Comparison of ENCODE assay signal across 8 mouse cellular contexts in the genomic region with DNA sequence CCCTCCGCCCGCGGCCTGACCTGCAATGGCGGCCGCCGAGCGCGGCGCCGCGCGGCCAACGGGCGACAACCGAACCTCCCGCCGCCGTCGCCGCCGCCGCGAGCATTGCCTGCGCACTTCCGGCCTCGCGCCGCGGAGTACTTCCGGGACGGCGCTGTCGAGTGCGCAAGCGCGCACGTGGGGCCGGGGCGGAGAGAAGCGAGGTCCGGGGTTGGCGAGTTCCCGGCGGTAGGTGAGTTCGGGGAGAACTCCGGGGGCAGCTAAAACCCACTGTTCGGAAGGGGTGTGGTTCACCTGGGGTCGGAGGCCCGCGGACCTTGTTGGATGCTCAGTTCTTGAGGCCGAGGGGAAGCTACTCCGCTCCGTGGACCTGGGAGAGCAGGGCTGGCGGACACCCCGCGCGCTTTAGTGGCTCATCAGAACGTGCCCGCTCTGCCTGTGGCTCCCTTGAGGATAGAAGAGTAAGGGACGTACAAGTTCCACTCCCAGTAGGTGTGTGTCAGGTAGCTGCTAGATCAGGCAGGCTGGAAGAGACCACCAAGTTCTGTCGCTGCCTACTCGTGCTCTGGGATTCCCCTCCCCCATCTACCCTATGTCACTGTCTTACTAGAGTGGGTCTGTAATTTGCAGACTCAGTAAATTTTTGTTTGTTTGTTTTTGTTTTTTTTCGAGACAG. TPM values are rescaled to one million over a fixed set of nuclear protein-coding genes. Genes with fewer than 3 reads are reported as not detected.
DNase-seq lines count a peak whose midpoint lies in the region; ATAC-seq and TF ChIP-seq lines count a peak whose summit lies in the region.

TSS of gene Utp4 (plus strand) at position 156 of the 676 bp plus-strand sequence.

- no peaks in the 10 kb centered on the region for H3K9me3 ChIP-seq in MEL (replicated peaks; ENCODE audit: insufficient read depth, low read length)
- no peaks in the 10 kb centered on the region for H3K9me3 ChIP-seq in forebrain, embryonic 14.5 days (replicated peaks; ENCODE audit: control insufficient read depth, low read length)
- H3K9me3 ChIP-seq in neural tube, embryonic 15.5 days (replicated peaks): no peaks in the 10 kb centered on the region

- DNase-seq in MEL (ENCODE audit: low read depth, low spot score): peak; percentile 90
- peak; percentile 79 for DNase-seq in cerebellum, adult 11 months
- DNase-seq in forebrain, embryonic 14.5 days (ENCODE audit: low spot score): peak; percentile 91
- DNase-seq in heart, postnatal 10 days: peak; percentile 90 to 91
- peak; percentile 57 for DNase-seq in large intestine, adult 2 months (ENCODE audit: low read depth, low spot score)
- DNase-seq in lung, adult 2 months: peak; percentile 88
- peak; percentile 92 for DNase-seq in testis, postnatal 10 days (ENCODE audit: low spot score)

- H3K79me2 ChIP-seq in MEL (ENCODE audit: control insufficient read depth, insufficient read depth, low read length, poor library complexity): peaks cover 70% of the 10 kb centered on the region

- intact Hi-C loops in heart, postnatal 10 days (cut with DNase I): no loop called here

- H3K9ac ChIP-seq in MEL (ENCODE audit: control insufficient read depth, low read depth, low read length, poor library complexity, severe bottlenecking): peak within 1 kb of the TSS; percentile 95
- H3K9ac ChIP-seq in forebrain, embryonic 14.5 days (ENCODE audit: low read length): peak within 1 kb of the TSS; percentile 96
- peak within 1 kb of the TSS; percentile 92 for H3K9ac ChIP-seq in neural tube, embryonic 15.5 days (replicated peaks)

- H3K36me3 ChIP-seq in MEL (ENCODE audit: control insufficient read depth in 1 of 2, insufficient read depth in 2 of 2, low read length in 2 of 2): peaks cover 26 to 38% of the 10 kb centered on the region in 2 experiments
- peaks cover 27% of the 10 kb centered on the region for H3K36me3 ChIP-seq in forebrain, embryonic 14.5 days (ENCODE audit: control insufficient read depth, insufficient read depth, low read length)
- H3K36me3 ChIP-seq in neural tube, embryonic 15.5 days: peaks cover 25% of the 10 kb centered on the region

- H3K4me1 ChIP-seq in MEL (ENCODE audit: control insufficient read depth in 1 of 2, insufficient read depth in 2 of 2, low read length in 2 of 2): peaks cover 8 to 12% of the 10 kb centered on the region in 2 experiments
- H3K4me1 ChIP-seq in forebrain, embryonic 14.5 days (ENCODE audit: control insufficient read depth, insufficient read depth, low read length): peaks cover 12% of the 10 kb centered on the region; the same call in 1 of the 2 replicates
- 0 out of 2 replicates have a peak, but pooled peaks cover 3% of the 10 kb centered on the region for H3K4me1 ChIP-seq in lung, adult 2 months (ENCODE audit: control insufficient read depth, insufficient read depth, low read length)
- H3K4me1 ChIP-seq in neural tube, embryonic 15.5 days: peaks cover 26% of the 10 kb centered on the region

- H3K4me3 ChIP-seq in MEL (ENCODE audit: control insufficient read depth in 1 of 2, insufficient read depth in 1 of 2, low read depth in 2 of 2, low read length in 2 of 2): peak within 1 kb of the TSS; percentile 74 to 98
- peak within 1 kb of the TSS; percentile 92 for H3K4me3 ChIP-seq in forebrain, embryonic 14.5 days (ENCODE audit: low read depth, low read length)
- peak within 1 kb of the TSS; percentile 88 for H3K4me3 ChIP-seq in lung, adult 2 months (replicated peaks; ENCODE audit: extremely low read depth, low read depth, low read length)
- H3K4me3 ChIP-seq in neural tube, embryonic 15.5 days (replicated peaks): peak within 1 kb of the TSS; percentile 96

- H3K27ac ChIP-seq in MEL (ENCODE audit: control insufficient read depth, low read depth, low read length): peak within 1 kb of the TSS; percentile 88
- H3K27ac ChIP-seq in forebrain, embryonic 14.5 days (ENCODE audit: low read depth, low read length): peak within 1 kb of the TSS; percentile 95
- H3K27ac ChIP-seq in neural tube, embryonic 15.5 days (replicated peaks): peak within 1 kb of the TSS; percentile 94

- TF ChIP-seq RAD21 in MEL (IDR thresholded peaks at IDR 0.05; ENCODE audit: low read depth, low read length): no peak

- no peak for TF ChIP-seq EP300 in MEL (IDR thresholded peaks at IDR 0.05; ENCODE audit: low read depth in 1 of 2, low read length in 2 of 2)

- ATAC-seq in forebrain, embryonic 14.5 days: peak; percentile 96
- peak; percentile 95 for ATAC-seq in neural tube, embryonic 15.5 days (ENCODE audit: low FRiP score)

- WGBS in forebrain, embryonic 14.5 days: under 1% methylated on average over 58 of the region's 63 CpGs
- 1% methylated on average over 63 of the region's 63 CpGs for WGBS in large intestine, adult 2 months
- WGBS in lung, adult 2 months: 1% methylated on average over 63 of the region's 63 CpGs
- under 1% methylated on average over 63 of the region's 63 CpGs for WGBS in neural tube, embryonic 15.5 days

- peak; percentile 91 to 93 for TF ChIP-seq POLR2A in MEL (IDR thresholded peaks at IDR 0.05; ENCODE audit: control insufficient read depth in 1 of 2, insufficient read depth in 1 of 2, low read depth in 1 of 2, low read length in 2 of 2, poor library complexity in 1 of 2)
- TF ChIP-seq POLR2A in lung, adult 2 months (IDR thresholded peaks at IDR 0.05; ENCODE audit: borderline replicate concordance, extremely low read depth, low read depth, low read length): peak; percentile 58; the same call in 1 of the 2 replicates

- H3K27me3 ChIP-seq in MEL (ENCODE audit: control insufficient read depth in 1 of 2, insufficient read depth in 2 of 2, low read length in 2 of 2): no peaks in the 10 kb centered on the region
- H3K27me3 ChIP-seq in forebrain, embryonic 14.5 days (replicated peaks; ENCODE audit: control insufficient read depth, insufficient read depth, low read length): no peaks in the 10 kb centered on the region
- no peaks in the 10 kb centered on the region for H3K27me3 ChIP-seq in neural tube, embryonic 15.5 days (replicated peaks)

- no peak for TF ChIP-seq CTCF in MEL (IDR thresholded peaks at IDR 0.05 in 2 of 3, conservative IDR thresholded peaks at IDR 0.05 in 1 of 3; ENCODE audit: control insufficient read depth in 1 of 3, insufficient read depth in 1 of 3, low read depth in 2 of 3, low read length in 3 of 3, poor library complexity in 1 of 3, severe bottlenecking in 1 of 3)
- no peak for TF ChIP-seq CTCF in lung, adult 2 months (IDR thresholded peaks at IDR 0.05; ENCODE audit: insufficient read depth, low read length)

- H3K4me2 ChIP-seq in forebrain, embryonic 14.5 days (ENCODE audit: low read length): peak within 1 kb of the TSS; percentile 74
- peak within 1 kb of the TSS; percentile 80 for H3K4me2 ChIP-seq in neural tube, embryonic 15.5 days

TF ChIP-seq in MEL, 35 proteins besides CTCF, POLR2A, EP300 and RAD21 (continues in another document):
- TF ChIP-seq GATA1 (IDR thresholded peaks at IDR 0.05; ENCODE audit: low read depth, low read length) (no peak), MYC (IDR thresholded peaks at IDR 0.05; ENCODE audit: low read depth, low read length) (peak; percentile 95), NELFE (IDR thresholded peaks at IDR 0.05; ENCODE audit: low read depth, low read length) (peak; percentile 95), MAX (IDR thresholded peaks at IDR 0.05; ENCODE audit: low read length) (peak; percentile 79), TAL1 (IDR thresholded peaks at IDR 0.05; ENCODE audit: low read length) (no peak), HCFC1 (IDR thresholded peaks at IDR 0.05; ENCODE audit: low read depth, low read length) (peak; percentile 84), RCOR1 (IDR thresholded peaks at IDR 0.05; ENCODE audit: low read depth, low read length) (no peak), ZMIZ1 (IDR thresholded peaks at IDR 0.05; ENCODE audit: low read depth, low read length) (peak; percentile 79), MEF2A (IDR thresholded peaks at IDR 0.05; ENCODE audit: extremely low read depth, insufficient replicate concordance, low read depth, low read length, poor library complexity, severe bottlenecking) (no peak), UBTF (IDR thresholded peaks at IDR 0.05; ENCODE audit: borderline replicate concordance, insufficient read depth, low read depth, low read length) (no peak), POLR2AphosphoS5 (IDR thresholded peaks at IDR 0.05; ENCODE audit: borderline replicate concordance, low read depth, low read length) (no peak), E2F4 (IDR thresholded peaks at IDR 0.05; ENCODE audit: borderline replicate concordance, low read depth, low read length) (no peak), MXI1 (IDR thresholded peaks at IDR 0.05; ENCODE audit: low read depth, low read length) (peak; percentile 96), MYB (IDR thresholded peaks at IDR 0.05; ENCODE audit: low read depth, low read length) (peak; percentile 62; the same call in 1 of the 2 replicates), ZKSCAN1 (IDR thresholded peaks at IDR 0.05; ENCODE audit: low read depth, low read length) (no peak), MAZ (IDR thresholded peaks at IDR 0.05; ENCODE audit: low read depth, low read length) (no peak), ZC3H11A (IDR thresholded peaks at IDR 0.05; ENCODE audit: low read depth, low read length) (no peak), ETS1 (IDR thresholded peaks at IDR 0.05; ENCODE audit: low read depth, low read length) (0 out of 2 replicates have a peak, but pooled peaks have one; percentile 6), GABPA (IDR thresholded peaks at IDR 0.05; ENCODE audit: low read depth, low read length) (no peak), USF1 (IDR thresholded peaks at IDR 0.05; ENCODE audit: low read depth, low read length) (peak; percentile 76), SIN3A (IDR thresholded peaks at IDR 0.05; ENCODE audit: low read length) (peak; percentile 74; the same call in 1 of the 2 replicates), POLR2AphosphoS2 (IDR thresholded peaks at IDR 0.05; ENCODE audit: low read length) (peak; percentile 94), JUND (IDR thresholded peaks at IDR 0.05; ENCODE audit: low read depth, low read length) (no peak), CHD2 (IDR thresholded peaks at IDR 0.05; ENCODE audit: low read length) (no peak), USF2 (IDR thresholded peaks at IDR 0.05; ENCODE audit: borderline replicate concordance in 1 of 2, insufficient read depth in 1 of 2, low read depth in 1 of 2, low read length in 2 of 2) (no peak)

RNA-seq across cellular contexts. Expression of gene Utp4, which starts in this region (rescaled TPM):
- 165 and 174 TPM in 2 replicates for total RNA-seq in MEL (2012; rRNA removed)
- polyA plus RNA-seq in MEL (2012; ENCODE audit: insufficient read depth in 1 of 2, insufficient read length in 2 of 2, low read depth in 1 of 2, low replicate concordance in 2 of 2, missing spikeins in 1 of 2): 100 to 1,000 TPM; 123 to 218 TPM
- 52.7 and 55.2 TPM in 2 replicates for polyA plus RNA-seq in forebrain, embryonic 14.5 days (2014; fragmentation: Nextera tagmentation; extraction: Ambion mirVana)
- total RNA-seq in heart, postnatal 10 days (2021): 10 to 100 TPM; 23.8 to 25.0 TPM
- polyA plus RNA-seq in large intestine, adult 2 months (2012; rRNA removed): 17.1 and 20.3 TPM in 2 replicates
- polyA plus RNA-seq in lung, adult 2 months (2012; rRNA removed): 12.3 and 14.5 TPM in 2 replicates
- 41.7 and 49.8 TPM in 2 replicates for polyA plus RNA-seq in neural tube, embryonic 15.5 days (2015; fragmentation: Nextera tagmentation; extraction: Ambion mirVana)

Comparison
In these comparisons a context has a peak if more than half of its experiments do, and no peak if none do; other contexts are left out.
1. Peak in every context shown above with its lines: DNase-seq, ATAC-seq, H3K4me3 ChIP-seq and H3K27ac ChIP-seq.